Mouse (Mus musculus): ENCODE data around the gene Gm11492.

Gene Gm11492

DNA sequence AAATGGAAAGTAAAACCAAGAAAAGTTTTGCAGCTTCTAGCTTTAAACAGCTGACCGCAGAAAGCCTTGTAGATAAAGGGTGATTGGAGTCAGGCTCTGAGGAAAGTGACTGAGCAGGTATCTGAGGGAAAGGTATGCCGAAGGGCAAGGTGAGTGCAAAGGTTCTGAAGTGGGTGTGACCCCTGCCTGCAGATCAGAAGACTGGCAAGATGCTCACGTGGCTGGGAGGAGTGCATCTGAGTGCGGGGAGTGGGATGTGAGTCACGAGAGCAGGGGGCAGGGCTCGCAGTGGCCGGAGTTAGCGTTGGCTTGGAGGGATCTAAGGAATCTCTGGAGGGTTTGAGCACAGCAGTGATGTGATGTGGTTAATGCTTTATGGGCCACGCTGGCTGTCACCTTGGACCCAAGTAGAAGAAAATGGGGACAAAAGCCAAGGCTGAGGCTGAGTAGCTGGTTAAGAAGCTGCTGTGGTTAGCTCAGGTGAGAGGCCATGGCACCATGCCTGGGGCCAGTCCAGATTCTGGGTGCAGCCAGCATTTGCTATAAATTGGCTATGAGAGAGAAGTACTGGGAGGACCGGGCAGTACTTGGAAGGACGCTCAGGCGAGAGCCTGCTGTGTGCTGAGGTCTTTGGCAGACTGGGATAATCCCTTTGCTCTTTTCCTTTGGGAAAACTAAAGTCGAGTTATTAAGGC, 33.1 kb downstream of the Gm11492 start:
- ATAC-seq (ENCODE audit: low TSS enrichment): no peak

DNA sequence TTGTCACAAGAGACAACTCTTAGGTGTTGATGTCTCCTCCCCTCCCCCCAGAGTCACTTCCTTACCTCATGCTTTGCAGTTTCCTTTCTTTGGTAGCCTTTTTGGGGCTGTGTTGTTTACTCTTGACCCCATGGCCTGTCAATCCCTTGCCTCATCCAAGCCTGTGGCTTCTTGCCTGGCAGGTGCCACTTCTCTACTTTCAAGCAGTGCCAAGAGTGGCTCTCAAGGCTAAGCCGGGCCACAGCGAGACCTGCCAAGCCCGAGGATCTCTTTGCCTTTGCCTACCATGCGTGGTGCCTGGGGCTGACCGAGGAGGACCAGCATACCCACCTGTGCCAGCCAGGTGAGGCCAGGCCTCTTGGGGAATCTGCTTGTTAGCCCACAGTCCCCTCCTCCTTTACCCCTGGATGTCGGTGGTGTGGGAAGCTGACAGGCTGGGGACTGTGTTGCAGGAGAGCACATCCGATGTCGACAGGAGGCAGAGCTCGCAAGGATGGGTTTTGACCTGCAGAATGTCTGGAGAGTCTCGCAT, 33.9 kb downstream of the Gm11492 start:
- no peak for ATAC-seq (ENCODE audit: low TSS enrichment)

DNA sequence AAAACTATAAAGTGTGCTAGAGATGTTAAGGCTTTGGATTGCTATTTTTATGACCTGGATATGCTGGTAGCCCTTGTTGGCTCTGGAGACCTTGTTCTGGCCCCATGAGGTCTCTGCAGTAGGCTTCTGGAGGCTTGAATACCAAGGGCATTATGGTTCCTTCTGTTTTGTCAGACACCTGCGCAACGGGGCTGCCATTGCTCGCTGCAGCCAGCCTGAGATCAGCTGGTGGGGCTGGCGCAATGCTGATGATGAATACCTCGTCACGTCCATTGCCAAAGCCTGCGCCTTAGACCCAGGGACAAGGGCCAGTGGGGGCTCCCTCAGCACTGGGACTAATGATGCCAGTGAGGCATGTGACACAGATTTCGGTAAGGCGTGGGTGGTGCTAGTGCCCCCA, 35.8 kb downstream of the Gm11492 start:
- no peak for ATAC-seq (ENCODE audit: low TSS enrichment)

DNA sequence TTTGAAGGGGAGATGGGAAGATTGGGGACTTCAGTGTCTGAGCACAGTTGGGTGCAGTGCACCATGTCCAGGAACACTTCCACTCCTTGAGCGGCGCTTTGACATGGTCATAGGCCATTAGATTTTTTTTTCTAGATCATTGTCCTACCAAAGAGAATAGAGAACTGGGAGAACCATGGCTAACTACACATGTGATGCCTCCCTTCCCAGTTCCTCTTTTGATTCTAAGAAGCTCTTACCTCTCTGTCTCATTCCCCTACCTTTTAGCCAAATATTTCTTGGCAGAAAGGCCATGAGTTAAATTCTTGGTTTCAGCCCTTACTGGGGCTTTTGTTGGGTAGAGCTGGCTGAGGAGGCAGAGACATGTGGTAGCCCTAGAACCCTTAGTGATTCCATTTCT, 37.1 kb downstream of the Gm11492 start:
- no peak for ATAC-seq (ENCODE audit: low TSS enrichment)

DNA sequence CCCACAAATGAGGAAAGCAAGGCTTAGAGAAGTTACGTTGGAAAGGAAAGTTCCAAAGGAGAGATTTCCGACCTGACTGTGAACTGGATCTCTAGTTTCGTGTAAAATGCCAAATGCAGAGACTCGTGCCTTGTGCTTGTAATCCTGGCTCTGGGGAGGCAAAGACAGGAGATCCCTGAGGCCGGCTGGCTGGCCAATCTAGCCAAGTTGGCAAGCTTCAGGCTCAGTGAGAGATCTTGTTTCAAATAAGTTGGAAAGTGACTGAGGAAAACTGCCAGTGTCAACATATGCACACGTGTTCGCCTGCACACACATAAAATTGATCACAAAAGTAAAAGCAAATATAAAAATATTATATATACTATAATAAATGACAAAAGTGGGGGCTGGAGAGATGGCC, 42.8 kb downstream of the Gm11492 start:
- no peak for ATAC-seq (ENCODE audit: low TSS enrichment)

DNA sequence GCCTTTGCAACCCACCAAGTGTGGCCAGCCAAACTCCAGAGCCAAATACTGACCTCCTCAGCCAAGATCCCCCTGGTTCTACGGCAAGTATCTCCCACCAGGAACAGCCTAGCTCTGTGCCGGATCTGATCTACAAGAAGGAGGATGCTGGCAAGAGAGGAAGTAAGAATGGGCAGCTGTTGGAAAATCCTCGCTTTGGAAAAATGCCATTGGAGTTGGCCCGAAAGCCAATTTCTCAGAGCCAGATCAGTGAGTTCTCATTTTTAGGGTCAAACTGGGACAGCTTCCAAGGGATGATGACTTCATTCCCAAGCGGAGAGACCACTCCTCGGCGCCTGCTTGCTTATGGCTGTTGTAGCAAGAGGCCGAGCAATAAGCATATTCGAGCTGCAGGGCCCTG, 45.1 kb downstream of the Gm11492 start:
- no peak for ATAC-seq (ENCODE audit: low TSS enrichment)

DNA sequence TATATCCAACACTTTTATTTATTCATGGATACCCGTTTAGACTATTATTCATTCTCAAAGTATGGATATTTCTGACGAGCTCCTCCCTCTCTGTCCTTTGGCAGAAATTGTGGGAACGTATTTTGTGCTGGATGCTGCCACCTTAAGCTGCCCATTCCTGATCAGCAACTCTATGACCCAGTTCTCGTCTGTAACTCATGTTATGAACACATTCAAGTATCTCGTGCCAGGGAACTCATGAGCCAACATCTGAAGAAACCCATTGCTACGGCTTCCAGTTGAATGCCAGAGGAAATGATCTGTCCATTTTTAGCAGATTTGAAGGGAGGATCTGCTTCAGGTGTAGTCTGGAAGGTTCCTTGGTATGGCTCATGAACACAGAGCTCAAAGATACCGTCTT, 47.5 kb downstream of the Gm11492 start:
- ATAC-seq (ENCODE audit: low TSS enrichment): no peak

DNA sequence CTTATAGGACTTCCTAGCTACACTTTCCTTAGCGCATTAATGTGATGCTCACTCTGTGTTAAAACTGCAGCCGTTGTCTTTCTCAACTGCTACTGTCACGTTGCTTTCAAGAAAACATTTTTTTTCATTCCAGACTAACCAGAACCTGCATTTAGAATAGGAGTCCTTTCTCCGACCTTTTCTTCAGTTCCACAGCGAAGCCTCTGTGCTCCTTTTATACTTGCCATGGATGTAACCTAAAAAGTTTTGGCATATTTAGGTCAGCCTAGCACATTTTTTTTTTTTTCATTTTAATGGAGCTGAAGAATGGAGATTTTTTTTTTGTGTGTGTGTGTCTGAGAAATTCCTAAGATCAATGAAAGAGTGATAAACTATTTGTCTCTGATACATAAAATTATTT, 49.1 kb downstream of the Gm11492 start:
- ATAC-seq (ENCODE audit: low TSS enrichment): no peak

DNA sequence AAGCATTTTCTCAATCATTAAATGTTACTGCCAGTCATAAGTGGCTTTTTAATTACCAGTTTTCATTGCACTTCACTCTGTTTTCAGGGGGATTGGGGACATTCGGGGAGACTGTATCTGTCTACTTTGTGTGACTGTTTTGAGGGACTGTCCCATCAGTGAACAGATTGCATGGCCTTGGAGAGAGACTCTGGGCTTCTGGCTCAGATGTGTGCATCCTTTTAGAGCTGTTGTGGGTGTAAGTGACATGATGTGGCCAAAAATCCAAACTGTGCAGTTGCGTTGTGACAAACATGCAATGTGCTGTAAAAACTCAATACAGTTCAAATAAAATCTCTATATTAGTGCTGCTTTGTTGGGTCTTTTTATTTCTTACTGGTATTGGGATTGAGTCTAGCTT, 49.5 kb downstream of the Gm11492 start:
- ATAC-seq (ENCODE audit: low TSS enrichment): peak; percentile 48; the same call in 1 of the 2 replicates

DNA sequence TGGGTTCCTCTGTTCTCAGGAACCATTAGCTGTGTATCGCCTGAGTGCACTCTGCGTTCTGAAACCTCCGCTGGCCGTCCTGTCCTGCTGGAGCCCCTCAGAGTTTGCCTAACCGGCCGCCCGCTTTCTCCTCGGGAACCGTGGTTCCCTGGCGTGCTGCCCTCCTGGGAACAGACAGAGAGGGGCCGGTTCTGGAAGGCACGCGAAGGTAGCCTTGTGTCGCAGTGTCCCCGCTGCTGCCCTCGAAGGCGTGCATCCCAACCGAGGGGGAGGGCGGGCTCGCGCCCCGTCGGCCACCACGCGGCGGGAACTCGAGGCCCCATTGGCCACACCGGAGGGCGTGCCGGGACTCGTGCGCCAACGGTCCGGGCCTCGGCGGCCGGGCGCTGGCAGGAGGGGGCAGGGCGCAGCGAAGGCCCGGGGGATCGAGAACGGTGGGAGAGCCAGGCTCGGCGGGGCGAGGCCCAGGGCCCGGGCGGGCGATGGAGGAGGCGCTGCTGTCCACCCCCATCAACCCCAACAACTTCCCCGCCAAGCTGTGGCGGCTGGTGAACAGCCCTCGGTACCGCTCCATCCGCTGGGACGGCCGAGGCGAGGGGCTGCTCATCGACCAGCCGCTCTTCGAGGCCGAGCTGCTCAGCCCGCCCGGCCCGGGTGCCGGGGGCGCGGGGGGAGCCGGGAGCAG, 50.5 kb downstream of the Gm11492 start, which contains the start of gene Hsf5:
TSS of gene Hsf5 (plus strand) at position 375 of the 685 bp plus-strand sequence.
- no peak for ATAC-seq (ENCODE audit: low TSS enrichment)

DNA sequence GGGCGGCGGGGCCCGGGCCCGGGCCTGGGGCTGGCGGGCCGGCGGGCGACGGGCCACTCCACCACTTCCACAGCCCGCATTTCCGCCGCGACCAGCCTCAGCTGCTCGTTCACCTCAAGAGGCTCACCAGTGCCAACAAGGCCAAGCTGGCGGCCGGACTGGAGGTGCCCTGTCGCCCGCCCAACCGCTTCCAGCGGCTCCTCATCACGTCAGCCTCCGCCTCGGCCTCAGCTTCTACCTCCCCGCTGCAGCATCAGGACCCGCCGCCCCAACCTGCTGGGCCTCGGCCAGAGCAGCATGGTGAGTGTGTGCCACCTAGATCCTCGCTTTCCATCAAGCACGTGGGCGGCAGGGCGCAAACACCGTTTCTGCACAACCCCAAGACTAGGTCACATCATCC, 51.2 kb downstream of the Gm11492 start:
- ATAC-seq (ENCODE audit: low TSS enrichment): no peak
